Mouse (Mus musculus): ENCODE results near the gene Gm37419.

GRCm38 (mm10) chr16:23986871-23987270, 1.4 kb upstream of the Gm37419 start:
- no peak for TF ChIP-seq EP300 (IDR thresholded peaks at IDR 0.05; ENCODE audit: low read depth in 1 of 2, low read length in 2 of 2)
- TF ChIP-seq CTCF (IDR thresholded peaks at IDR 0.05 in 2 of 3, conservative IDR thresholded peaks at IDR 0.05 in 1 of 3; ENCODE audit: control insufficient read depth in 1 of 3, insufficient read depth in 1 of 3, low read depth in 2 of 3, low read length in 3 of 3, poor library complexity in 1 of 3, severe bottlenecking in 1 of 3) = no peak
- no peak for TF ChIP-seq RAD21 (IDR thresholded peaks at IDR 0.05; ENCODE audit: low read depth, low read length)
- no peak for TF ChIP-seq POLR2A (IDR thresholded peaks at IDR 0.05; ENCODE audit: control insufficient read depth in 1 of 2, insufficient read depth in 1 of 2, low read depth in 1 of 2, low read length in 2 of 2, poor library complexity in 1 of 2)
- TF ChIP-seq ETS1 (IDR thresholded peaks at IDR 0.05; ENCODE audit: low read depth, low read length) = no peak
- TF ChIP-seq GATA1 (IDR thresholded peaks at IDR 0.05; ENCODE audit: low read depth, low read length) = no peak
- TF ChIP-seq CHD2 (IDR thresholded peaks at IDR 0.05; ENCODE audit: low read length) = no peak
- TF ChIP-seq POLR2AphosphoS2 (IDR thresholded peaks at IDR 0.05; ENCODE audit: low read length) = no peak

Measured in MEL (cell line).